Mouse (Mus musculus): ENCODE data around the gene Aip.

Gene Aip

GRCm38 (mm10) chr19:4152445-4153231 lies 27.0 kb upstream of the Aip start:
- no peak for DNase-seq (ENCODE audit: low read depth, low spot score)

GRCm38 (mm10) chr19:4151898-4152297 lies 26.2 kb upstream of the Aip start:
- DNase-seq (ENCODE audit: low read depth, low spot score): no peak

- no peak for DNase-seq (ENCODE audit: low read depth, low spot score)
These were observed 25.8 kb upstream of the Aip start for GRCm38 (mm10) chr19:4151488-4151860.

GRCm38 (mm10) chr19:4150567-4151487 lies 25.2 kb upstream of the Aip start:
- no peak for DNase-seq (ENCODE audit: low read depth, low spot score)

GRCm38 (mm10) chr19:4149764-4150461 lies 24.3 kb upstream of the Aip start:
- no peak for DNase-seq (ENCODE audit: low read depth, low spot score)

GRCm38 (mm10) chr19:4149283-4149682 lies 23.6 kb upstream of the Aip start:
- DNase-seq (ENCODE audit: low read depth, low spot score): no peak

GRCm38 (mm10) chr19:4148819-4149218 lies 23.2 kb upstream of the Aip start:
- DNase-seq (ENCODE audit: low read depth, low spot score): no peak

GRCm38 (mm10) chr19:4148491-4148806 lies 22.8 kb upstream of the Aip start, which contains the start of gene Coro1b:
Gene Coro1b (plus strand): TSS chr19:4148619.
- DNase-seq (ENCODE audit: low read depth, low spot score): peak; percentile 85

- DNase-seq (ENCODE audit: low read depth, low spot score): no peak
These were observed 22.3 kb upstream of the Aip start for GRCm38 (mm10) chr19:4147782-4148490.

GRCm38 (mm10) chr19:4147022-4147405 lies 21.4 kb upstream of the Aip start:
- no peak for DNase-seq (ENCODE audit: low read depth, low spot score)

- no peak for DNase-seq (ENCODE audit: low read depth, low spot score)
These were observed 20.8 kb upstream of the Aip start for GRCm38 (mm10) chr19:4146366-4147021.

- no peak for DNase-seq (ENCODE audit: low read depth, low spot score)
These were observed 20.3 kb upstream of the Aip start for GRCm38 (mm10) chr19:4145936-4146335.

GRCm38 (mm10) chr19:4144550-4145498 lies 19.2 kb upstream of the Aip start:
- no peak for DNase-seq (ENCODE audit: low read depth, low spot score)

- no peak for DNase-seq (ENCODE audit: low read depth, low spot score)
These were observed 18.2 kb upstream of the Aip start, which contains the start of gene Cabp4 for GRCm38 (mm10) chr19:4143759-4144268. Gene Cabp4 (minus strand): TSS chr19:4144033.

GRCm38 (mm10) chr19:4142416-4143173 lies 16.9 kb upstream of the Aip start:
- DNase-seq (ENCODE audit: low read depth, low spot score): no peak

- no peak for DNase-seq (ENCODE audit: low read depth, low spot score)
These were observed 14.5 kb upstream of the Aip start for GRCm38 (mm10) chr19:4140147-4140546.

- no peak for DNase-seq (ENCODE audit: low read depth, low spot score)
These were observed 13.8 kb upstream of the Aip start, which contains the start of gene Gpr152 for GRCm38 (mm10) chr19:4139446-4139845. Gene Gpr152 (plus strand): TSS chr19:4139787.

- no peak for DNase-seq (ENCODE audit: low read depth, low spot score)
These were observed 12.3 kb upstream of the Aip start for GRCm38 (mm10) chr19:4137913-4138312.

GRCm38 (mm10) chr19:4136463-4136862 lies 10.8 kb upstream of the Aip start:
- no peak for DNase-seq (ENCODE audit: low read depth, low spot score)
